Mouse (Mus musculus) urinary bladder, postnatal 14 days (tissue): ENCODE results near the gene Pga5.

Experiments used
- DNase-seq: peaks from one replicate; pipeline ENCODE4 v3.0.0; 2021; ENCODE audit warnings: low spot score

The Pga5 gene

GRCm38 (mm10) chr19:10665093-10665492, 12.8 kb downstream of the Pga5 start:
- no peak for DNase-seq

- no peak for DNase-seq
Measured at GRCm38 (mm10) chr19:10662665-10663064, 15.2 kb downstream of the Pga5 start.

- DNase-seq: no peak
Measured at GRCm38 (mm10) chr19:10661919-10662318, 16.0 kb downstream of the Pga5 start.

GRCm38 (mm10) chr19:10661373-10661772, 16.5 kb downstream of the Pga5 start:
- no peak for DNase-seq

- no peak for DNase-seq
Measured at GRCm38 (mm10) chr19:10658406-10658805, 19.5 kb downstream of the Pga5 start.

- no peak for DNase-seq
Measured at GRCm38 (mm10) chr19:10657742-10658141, 20.1 kb downstream of the Pga5 start.

GRCm38 (mm10) chr19:10656058-10656457, 21.8 kb downstream of the Pga5 start:
- DNase-seq: no peak

- no peak for DNase-seq
Measured at GRCm38 (mm10) chr19:10648156-10648555, 29.7 kb downstream of the Pga5 start.

- no peak for DNase-seq
Measured at GRCm38 (mm10) chr19:10645616-10646015, 32.3 kb downstream of the Pga5 start.

GRCm38 (mm10) chr19:10640589-10641378, 37.1 kb downstream of the Pga5 start:
- no peak for DNase-seq

GRCm38 (mm10) chr19:10640080-10640479, 37.8 kb downstream of the Pga5 start:
- no peak for DNase-seq

GRCm38 (mm10) chr19:10637840-10638239, 40.0 kb downstream of the Pga5 start:
- DNase-seq: no peak

- peak; percentile 34 for DNase-seq
Measured at GRCm38 (mm10) chr19:10634872-10635318, 43.0 kb downstream of the Pga5 start.

GRCm38 (mm10) chr19:10634106-10634871, 43.6 kb downstream of the Pga5 start, which contains the start of gene Vwce:
Vwce (plus strand) TSS chr19:10634213.
- peak; percentile 38 for DNase-seq
